Mouse (Mus musculus) hindbrain, embryonic 14.5 days (tissue): ENCODE results near the gene Myo1h. TPM values are rescaled to one million over a fixed set of nuclear protein-coding genes. Genes with fewer than 3 reads are reported as not detected.
A peak's percentile ranks its signal among the peaks of the same experiment; 100 is the strongest.

Experiments used
- ATAC-seq: fragments of 200-750 bp; cut with Nextera tagmentation; 2 replicates; pipeline ENCODE4 v1.8.0; 2017; ENCODE audit warnings: moderate number of reproducible peaks, mild to moderate bottlenecking, moderate TSS enrichment, moderate library complexity; ENCODE audit not compliant: low FRiP score
- DNase-seq: peaks from one replicate; pipeline ENCODE4 v3.0.0-alpha.2; 2015; ENCODE audit warnings: low spot score
- H3K27ac ChIP-seq: fragments of 300-500 bp; sonication (generic); 2 replicates; pipeline ENCODE4 v1.5.1; 2014; ENCODE audit warnings: mild to moderate bottlenecking, moderate library complexity
- H3K27me3 ChIP-seq: fragments of 300-500 bp; sonication (generic); 2 replicates; pipeline ENCODE4 v1.6.1; 2014; ENCODE audit warnings: mild to moderate bottlenecking, low read length, mixed read lengths; ENCODE audit not compliant: control insufficient read depth, insufficient read depth
- H3K36me3 ChIP-seq: fragments of 300-500 bp; sonication (generic); replicated peaks from 2 replicates; pipeline ENCODE4 v1.6.1; 2014; ENCODE audit not compliant: control insufficient read depth, insufficient read depth
- H3K4me1 ChIP-seq: fragments of 300-500 bp; sonication (generic); replicated peaks from 2 replicates; pipeline ENCODE4 v1.6.1; 2014; ENCODE audit warnings: antibody characterized with exemption, low read length, mixed read lengths; ENCODE audit not compliant: control insufficient read depth, insufficient read depth
- H3K4me2 ChIP-seq: fragments of 300-500 bp; sonication (generic); replicated peaks from 2 replicates; pipeline ENCODE4 v1.6.1; 2014; ENCODE audit warnings: mild to moderate bottlenecking, moderate library complexity
- H3K4me3 ChIP-seq: fragments of 300-500 bp; sonication (generic); replicated peaks from 2 replicates; pipeline ENCODE4 v1.5.1; 2014; ENCODE audit warnings: mild to moderate bottlenecking, low read length
- H3K9ac ChIP-seq: fragments of 300-500 bp; sonication (generic); 2 replicates; pipeline ENCODE4 v1.6.1; 2014
- H3K9me3 ChIP-seq: fragments of 300-500 bp; sonication (generic); 2 replicates; pipeline ENCODE4 v1.6.1; 2016; ENCODE audit warnings: low read length; ENCODE audit not compliant: control insufficient read depth
- WGBS: fragments of 180-500 bp; shearing (Covaris S2); extraction: QIAGEN DNeasy Blood & Tissue Kit; methylation state at CpG from one replicate; pipeline ENCODE4 v1.1.7; 2014; 5-methylcytosine and 5-hydroxymethylcytosine counted together
- polyA plus RNA-seq: library from polyadenylated mRNA; unstranded; fragments of >200 nt; fragmentation: Nextera tagmentation; extraction: Ambion mirVana; gene quantifications from 2 replicates; pipeline ENCODE4 v1.2.1, GENCODE M21; 2014

The Myo1h gene
- polyA plus RNA-seq, 1 experiment from 2014 or later: 0.64 TPM

- H3K27ac ChIP-seq: no peak overlapping the region
- H3K9ac ChIP-seq: no peak overlapping the region
- no peak overlapping the region for H3K4me3 ChIP-seq
- 63% methylated on average over 10 of the region's 10 CpGs for WGBS
- no peak for DNase-seq
- no peaks in the 10 kb centered on the region for H3K4me1 ChIP-seq
- H3K9me3 ChIP-seq: no peaks in the 10 kb centered on the region
- no peak overlapping the region for H3K4me2 ChIP-seq
- no peaks in the 10 kb centered on the region for H3K27me3 ChIP-seq
- no peak for ATAC-seq
- no peaks in the 10 kb centered on the region for H3K36me3 ChIP-seq
These were observed 62.5 kb downstream of the Myo1h start for GRCm38 (mm10) chr5:114351490-114351889.

DNA sequence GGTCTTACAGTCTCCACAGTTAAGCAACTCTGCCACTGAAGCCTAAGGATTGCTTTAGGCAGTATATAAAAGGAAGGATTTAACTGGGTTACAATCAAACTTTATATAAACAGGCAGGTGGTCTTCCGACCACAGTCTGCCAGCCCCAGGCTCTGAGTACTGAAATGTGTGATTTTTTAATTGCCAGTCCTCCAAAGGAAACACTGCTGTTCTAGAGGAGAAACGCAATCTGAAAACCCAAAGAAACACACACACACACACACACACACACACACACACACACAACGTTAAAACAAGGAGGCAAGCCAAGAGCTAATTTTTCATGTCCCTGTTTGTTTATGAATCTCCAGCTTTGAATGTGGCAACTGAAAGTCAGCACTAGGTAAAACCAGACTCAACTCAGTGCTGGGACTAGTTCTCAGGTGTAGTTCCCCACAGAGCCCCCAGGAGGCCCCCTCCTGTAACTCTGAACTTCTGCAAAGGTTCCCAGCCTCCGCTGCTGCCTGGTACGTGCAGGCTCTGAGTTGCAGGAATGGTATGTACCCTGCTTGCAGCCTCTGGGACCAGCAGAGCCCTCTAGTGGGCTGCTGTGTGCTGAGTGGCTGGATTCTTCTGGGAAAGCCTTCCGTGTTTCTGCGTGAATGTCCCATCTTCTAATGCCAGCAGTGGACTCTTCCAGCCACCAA, 67.4 kb downstream of the Myo1h start:
- 29% methylated on average over 7 of the region's 7 CpGs for WGBS
- Histone ChIP-seq H3K4me1 (no peaks in the 10 kb centered on the region; the same call in 1 of the 2 replicates), H3K27ac (no peak overlapping the region), H3K27me3 (no peaks in the 10 kb centered on the region), H3K36me3 (peaks cover 19% of the 10 kb centered on the region), H3K9ac (no peak overlapping the region), H3K4me3 (no peak overlapping the region), H3K9me3 (no peaks in the 10 kb centered on the region), H3K4me2 (no peak overlapping the region)
- peak; percentile 56 for DNase-seq
- ATAC-seq: peak; percentile 68; the same call in 1 of the 2 replicates

GRCm38 (mm10) chr5:114356936-114357751, 68.2 kb downstream of the Myo1h start:
- Histone ChIP-seq H3K9me3 (no peaks in the 10 kb centered on the region), H3K4me3 (no peak overlapping the region), H3K4me2 (no peak overlapping the region), H3K27ac (no peak overlapping the region), H3K4me1 (no peaks in the 10 kb centered on the region; the same call in 1 of the 2 replicates), H3K9ac (no peak overlapping the region), H3K27me3 (no peaks in the 10 kb centered on the region), H3K36me3 (peaks cover 25% of the 10 kb centered on the region)
- DNase-seq (no peak), ATAC-seq (peak; percentile 47; the same call in 1 of the 2 replicates)
- 56% methylated on average over 23 of the region's 23 CpGs for WGBS

GRCm38 (mm10) chr5:114358833-114359232, 69.9 kb downstream of the Myo1h start:
- H3K4me1 ChIP-seq: no peaks in the 10 kb centered on the region; the same call in 1 of the 2 replicates
- H3K9me3 ChIP-seq: no peaks in the 10 kb centered on the region
- H3K36me3 ChIP-seq: peaks cover 41% of the 10 kb centered on the region
- 55% methylated on average over 10 of the region's 10 CpGs for WGBS
- no peak overlapping the region for H3K9ac ChIP-seq
- H3K4me2 ChIP-seq: no peak overlapping the region
- peak; percentile 37 for DNase-seq
- H3K27me3 ChIP-seq: no peaks in the 10 kb centered on the region
- no peak overlapping the region for H3K27ac ChIP-seq
- no peak; the same call in 1 of the 2 replicates for ATAC-seq
- H3K4me3 ChIP-seq: no peak overlapping the region

GRCm38 (mm10) chr5:114359586-114359985, 70.6 kb downstream of the Myo1h start:
- ATAC-seq: no peak
- WGBS: 80% methylated on average over 8 of the region's 8 CpGs
- no peak for DNase-seq
- H3K4me3 ChIP-seq: no peak overlapping the region
- peaks cover 49% of the 10 kb centered on the region for H3K36me3 ChIP-seq
- no peaks in the 10 kb centered on the region for H3K9me3 ChIP-seq
- no peaks in the 10 kb centered on the region; the same call in 1 of the 2 replicates for H3K4me1 ChIP-seq
- no peak overlapping the region for H3K27ac ChIP-seq
- H3K9ac ChIP-seq: no peak overlapping the region
- H3K4me2 ChIP-seq: no peak overlapping the region
- H3K27me3 ChIP-seq: no peaks in the 10 kb centered on the region

DNA sequence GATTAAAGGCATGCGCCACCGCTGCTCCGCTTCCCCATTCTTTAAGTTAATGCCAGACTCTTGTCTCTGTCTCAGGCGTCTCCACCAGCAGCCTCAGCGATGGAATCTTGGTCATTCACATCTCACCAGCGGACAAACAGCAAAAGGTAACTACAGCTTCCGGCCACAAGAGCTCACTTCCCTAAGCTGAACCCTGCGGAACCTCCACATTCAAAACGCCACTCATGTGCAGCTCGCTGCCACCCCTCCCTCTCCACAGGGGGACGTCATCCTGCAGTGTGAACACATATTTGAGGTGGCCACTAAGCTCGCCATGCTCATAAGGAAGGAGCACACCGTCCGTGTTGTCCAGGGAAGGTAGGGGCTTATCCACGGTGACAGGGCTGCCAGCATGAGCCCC, 72.0 kb downstream of the Myo1h start:
- 76% methylated on average over 15 of the region's 15 CpGs for WGBS
- Histone ChIP-seq H3K9ac (no peak overlapping the region), H3K4me2 (no peak overlapping the region), H3K27ac (no peak overlapping the region), H3K4me3 (no peak overlapping the region), H3K36me3 (peaks cover 63% of the 10 kb centered on the region), H3K4me1 (no peaks in the 10 kb centered on the region; the same call in 1 of the 2 replicates), H3K27me3 (no peaks in the 10 kb centered on the region), H3K9me3 (no peaks in the 10 kb centered on the region)
- DNase-seq (no peak), ATAC-seq (no peak)

DNA sequence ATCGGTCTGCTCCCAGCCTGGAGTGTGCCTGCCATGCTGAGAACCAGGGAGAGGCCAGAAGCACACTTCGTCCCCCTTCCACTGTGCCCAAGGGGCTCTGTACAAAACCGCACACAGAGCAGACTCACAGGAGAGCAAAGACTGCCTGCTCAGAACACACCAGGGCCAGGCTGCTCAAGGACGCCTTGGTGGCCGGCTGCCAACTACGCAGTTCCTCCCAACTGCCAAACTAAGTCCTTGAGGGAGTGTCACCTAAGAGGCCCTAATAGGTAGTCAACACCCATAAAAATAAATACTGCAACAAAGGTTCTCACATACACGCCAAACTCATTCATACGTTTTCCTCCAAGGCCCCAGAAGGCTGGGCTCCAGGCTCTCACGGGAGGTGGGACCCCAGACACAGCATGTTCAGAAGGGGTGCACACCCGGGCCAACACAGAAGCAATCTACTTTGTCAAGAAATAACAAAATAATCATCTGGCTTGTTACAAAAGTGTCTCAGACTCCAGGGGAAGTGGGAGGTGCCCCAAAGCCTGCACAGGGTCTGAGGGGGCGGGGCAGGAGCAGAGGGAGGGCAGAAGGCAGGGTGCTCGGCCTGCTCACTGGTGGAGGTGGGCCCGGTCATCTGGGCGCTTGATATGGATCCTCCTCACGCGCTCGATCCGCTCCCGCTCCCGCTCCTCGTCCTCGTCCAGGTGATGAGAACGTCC, 76.2 kb downstream of the Myo1h start:
- no peak overlapping the region for H3K4me3 ChIP-seq
- peaks cover 98% of the 10 kb centered on the region for H3K36me3 ChIP-seq
- no peak overlapping the region for H3K4me2 ChIP-seq
- 92% methylated on average over 23 of the region's 23 CpGs for WGBS
- H3K9ac ChIP-seq: no peak overlapping the region
- no peaks in the 10 kb centered on the region for H3K27me3 ChIP-seq
- DNase-seq (no peak), ATAC-seq (no peak)
- no peak overlapping the region for H3K27ac ChIP-seq
- H3K4me1 ChIP-seq: no peaks in the 10 kb centered on the region
- H3K9me3 ChIP-seq: no peaks in the 10 kb centered on the region

- Histone ChIP-seq H3K27ac (no peak overlapping the region), H3K36me3 (peaks cover 100% of the 10 kb centered on the region), H3K4me2 (no peak overlapping the region), H3K27me3 (no peaks in the 10 kb centered on the region), H3K9ac (no peak overlapping the region), H3K9me3 (no peaks in the 10 kb centered on the region), H3K4me1 (0 out of 2 replicates have a peak, but pooled peaks cover 3% of the 10 kb centered on the region), H3K4me3 (no peak overlapping the region)
- 93% methylated on average over 14 of the region's 14 CpGs for WGBS
- ATAC-seq (no peak), DNase-seq (no peak)
These were observed 79.2 kb downstream of the Myo1h start for GRCm38 (mm10) chr5:114368121-114368520.
